Mouse (Mus musculus): Measurements from ENCODE around the gene Ogfod2. TPM values are rescaled to one million over a fixed set of nuclear protein-coding genes. Genes with fewer than 3 reads are reported as not detected.

Ogfod2 gene
- polyA plus RNA-seq, 1 experiment from 2014 or later = 32.4 TPM

- no peak overlapping the region for H3K9ac ChIP-seq (replicated peaks; ENCODE audit: low read length)
- peaks cover 41% of the 10 kb centered on the region for H3K4me1 ChIP-seq (ENCODE audit: insufficient read depth, low read length)
Measured at GRCm38 (mm10) chr5:124163445-124163844, 51.3 kb downstream of the Ogfod2 start.

More at GRCm38 (mm10) chr5:124163445-124163844, 51.3 kb downstream of the Ogfod2 start:
- no peak overlapping the region for H3K4me3 ChIP-seq (ENCODE audit: low read length)
- H3K36me3 ChIP-seq (ENCODE audit: insufficient read depth, low read length) = no peaks in the 10 kb centered on the region
- H3K4me2 ChIP-seq (replicated peaks; ENCODE audit: low read depth, low read length) = no peak overlapping the region
- ATAC-seq (ENCODE audit: low FRiP score, low TSS enrichment) = no peak
- H3K27me3 ChIP-seq (ENCODE audit: insufficient read depth, low read length) = no peaks in the 10 kb centered on the region
- 75% methylated on average over 11 of the region's 11 CpGs for WGBS
- no peak overlapping the region for H3K27ac ChIP-seq (ENCODE audit: low read length)
- H3K9me3 ChIP-seq (ENCODE audit: low read length) = no peaks in the 10 kb centered on the region

Other genes starting within 250 kb of the Ogfod2 start
- gene Hcar2, start 246.8 kb upstream of the Ogfod2 start, polyA plus RNA-seq (2015; fragmentation: Nextera tagmentation; extraction: Ambion mirVana) = not detected in 2 replicates
- 3.0 and 3.2 TPM in 2 replicates for gene Hcar1, start 232.3 kb upstream of the Ogfod2 start, polyA plus RNA-seq (2015; fragmentation: Nextera tagmentation; extraction: Ambion mirVana)
- gene Denr, start 205.1 kb upstream of the Ogfod2 start, polyA plus RNA-seq (2015; fragmentation: Nextera tagmentation; extraction: Ambion mirVana) = 107 and 124 TPM in 2 replicates
- 3.3 and 4.0 TPM in 2 replicates for gene Gm43518, start 184.9 kb upstream of the Ogfod2 start, polyA plus RNA-seq (2015; fragmentation: Nextera tagmentation; extraction: Ambion mirVana)
- 6.3 and 6.8 TPM in 2 replicates for gene Ccdc62, start 181.6 kb upstream of the Ogfod2 start, polyA plus RNA-seq (2015; fragmentation: Nextera tagmentation; extraction: Ambion mirVana)
- gene Hip1r, start 138.7 kb upstream of the Ogfod2 start, polyA plus RNA-seq (2015; fragmentation: Nextera tagmentation; extraction: Ambion mirVana) = 23.1 and 25.6 TPM in 2 replicates
- 40.8 and 41.8 TPM in 2 replicates for gene Vps37b, start 80.0 kb upstream of the Ogfod2 start, polyA plus RNA-seq (2015; fragmentation: Nextera tagmentation; extraction: Ambion mirVana)
- 1.3 and 2.6 TPM in 2 replicates for gene Abcb9, start 16.5 kb upstream of the Ogfod2 start, polyA plus RNA-seq (2015; fragmentation: Nextera tagmentation; extraction: Ambion mirVana)
- 100 and 102 TPM in 2 replicates for gene Arl6ip4, start 3.8 kb downstream of the Ogfod2 start, polyA plus RNA-seq (2015; fragmentation: Nextera tagmentation; extraction: Ambion mirVana)
- 3.9 and 4.1 TPM in 2 replicates for gene Pitpnm2, start 137.5 kb downstream of the Ogfod2 start, polyA plus RNA-seq (2015; fragmentation: Nextera tagmentation; extraction: Ambion mirVana)
- gene Mphosph9, start 215.7 kb downstream of the Ogfod2 start, polyA plus RNA-seq (2015; fragmentation: Nextera tagmentation; extraction: Ambion mirVana) = 10.8 and 13.8 TPM in 2 replicates
- gene 2810006K23Rik, start 215.8 kb downstream of the Ogfod2 start, polyA plus RNA-seq (2015; fragmentation: Nextera tagmentation; extraction: Ambion mirVana) = 18.5 and 20.4 TPM in 2 replicates